In genomic region chr4:107253125-107254091, GRCm38 (mm10) we compare ENCODE assay signal across 8 mouse cellular contexts. TPM values are rescaled to one million over a fixed set of nuclear protein-coding genes. Genes with fewer than 3 reads are reported as not detected.
DNase-seq lines count a peak whose midpoint lies in the region; ATAC-seq and TF ChIP-seq lines count a peak whose summit lies in the region.

Lrrc42 (minus strand) TSS chr4:107253532.
Hspb11 (plus strand) TSS chr4:107253593.

- H3K4me1 ChIP-seq in hindbrain, embryonic 10.5 days (replicated peaks) = peaks cover 52% of the 10 kb centered on the region
- peaks cover 5% of the 10 kb centered on the region; the same call in 1 of the 2 replicates for H3K4me1 ChIP-seq in lung, postnatal 0 days (ENCODE audit: insufficient read depth, low read depth, low read length)

- peak; percentile 92 for ATAC-seq in frontal cortex, adult (ENCODE audit: low TSS enrichment)
- peak; percentile 96 for ATAC-seq in lung, postnatal 0 days

- WGBS in hindbrain, embryonic 10.5 days = under 1% methylated on average over 101 of the region's 101 CpGs
- WGBS in lung, postnatal 0 days = 2% methylated on average over 66 of the region's 101 CpGs

- TF ChIP-seq CTCF in lung, postnatal 0 days (IDR thresholded peaks at IDR 0.05) = peak; percentile 66

- H3K27me3 ChIP-seq in hindbrain, embryonic 10.5 days (ENCODE audit: insufficient read depth, poor library complexity, severe bottlenecking) = no peaks in the 10 kb centered on the region
- no peaks in the 10 kb centered on the region for H3K27me3 ChIP-seq in lung, postnatal 0 days (replicated peaks; ENCODE audit: insufficient read depth, low read length)

- peak within 1 kb of the TSS; percentile 97 for H3K27ac ChIP-seq in hindbrain, embryonic 10.5 days
- H3K27ac ChIP-seq in lung, postnatal 0 days (ENCODE audit: low read length) = peak within 1 kb of the TSS; percentile 72

- DNase-seq in MN1 (ENCODE audit: low spot score) = peak; percentile 92
- DNase-seq in cerebellum, adult 9-10 months = peak; percentile 95
- peak; percentile 99 for DNase-seq in hindbrain, embryonic 10.5 days (ENCODE audit: low spot score)
- DNase-seq in layer of hippocampus, adult 9-11 months = peak; percentile 95
- peak; percentile 98 for DNase-seq in lung, postnatal 0 days (ENCODE audit: low spot score)
- peak; percentile 91 for DNase-seq in ovary, postnatal 14 days (ENCODE audit: low spot score)
- DNase-seq in thymus, postnatal 14 days = peak; percentile 99

- H3K9me3 ChIP-seq in hindbrain, embryonic 10.5 days = no peaks in the 10 kb centered on the region
- H3K9me3 ChIP-seq in lung, postnatal 0 days (ENCODE audit: low read length) = no peaks in the 10 kb centered on the region

- peak within 1 kb of the TSS; percentile 72 for H3K9ac ChIP-seq in lung, postnatal 0 days (replicated peaks; ENCODE audit: low read depth)

- peak within 1 kb of the TSS; percentile 95 for H3K4me2 ChIP-seq in lung, postnatal 0 days (replicated peaks; ENCODE audit: low read depth, low read length)

- no peak for TF ChIP-seq EP300 in lung, postnatal 0 days (IDR thresholded peaks at IDR 0.05)

- no peaks in the 10 kb centered on the region for H3K36me3 ChIP-seq in hindbrain, embryonic 10.5 days
- H3K36me3 ChIP-seq in lung, postnatal 0 days (ENCODE audit: insufficient read depth, low read length) = no peaks in the 10 kb centered on the region

- H3K4me3 ChIP-seq in hindbrain, embryonic 10.5 days = peak within 1 kb of the TSS; percentile 96
- peak within 1 kb of the TSS; percentile 73 for H3K4me3 ChIP-seq in lung, postnatal 0 days (ENCODE audit: low read depth, low read length)

RNA-seq across cellular contexts. Expression of gene Lrrc42, which starts in this region (rescaled TPM):
- polyA plus RNA-seq in hindbrain, embryonic 10.5 days (2016; fragmentation: Nextera tagmentation; extraction: Ambion mirVana) = 76.5 and 83.5 TPM in 2 replicates
- polyA plus RNA-seq in lung, postnatal 0 days (2015; fragmentation: Nextera tagmentation; extraction: Ambion mirVana) = 37.8 and 41.3 TPM in 2 replicates

RNA-seq across cellular contexts. Expression of gene Hspb11, which starts in this region (rescaled TPM):
- polyA plus RNA-seq in hindbrain, embryonic 10.5 days (2016; fragmentation: Nextera tagmentation; extraction: Ambion mirVana) = 24.5 and 36.3 TPM in 2 replicates
- polyA plus RNA-seq in lung, postnatal 0 days (2015; fragmentation: Nextera tagmentation; extraction: Ambion mirVana) = 44.6 and 51.3 TPM in 2 replicates

Comparison
In these comparisons a context has a peak if more than half of its experiments do, and no peak if none do; other contexts are left out.
1. Peak in every context shown above with its lines: DNase-seq, ATAC-seq, H3K4me3 ChIP-seq and H3K27ac ChIP-seq.